Mouse (Mus musculus) neutrophil, adult 5-6 weeks (primary cell): Measurements from ENCODE around the gene Unc5a. TPM values are rescaled to one million over a fixed set of nuclear protein-coding genes. Genes with fewer than 3 reads are reported as not detected.

Experiments
- ATAC-seq: fragments of 151-379, 151-347 bp; 2 replicates; pipeline ENCODE4 v1.8.0; 2017; ENCODE audit warnings: mild to moderate bottlenecking, moderate TSS enrichment; ENCODE audit not compliant: insufficient number of reproducible peaks, poor library complexity, low FRiP score, severe bottlenecking; ENCODE audit errors: extremely low read depth
- total RNA-seq: library from RNA; stranded (forward); fragments of 200-1000 nt; gene quantifications from 2 replicates; pipeline ENCODE4 v1.2.3, GENCODE M21; 2017

Unc5a gene
- total RNA-seq, 1 experiment from 2014 or later: not detected

DNA sequence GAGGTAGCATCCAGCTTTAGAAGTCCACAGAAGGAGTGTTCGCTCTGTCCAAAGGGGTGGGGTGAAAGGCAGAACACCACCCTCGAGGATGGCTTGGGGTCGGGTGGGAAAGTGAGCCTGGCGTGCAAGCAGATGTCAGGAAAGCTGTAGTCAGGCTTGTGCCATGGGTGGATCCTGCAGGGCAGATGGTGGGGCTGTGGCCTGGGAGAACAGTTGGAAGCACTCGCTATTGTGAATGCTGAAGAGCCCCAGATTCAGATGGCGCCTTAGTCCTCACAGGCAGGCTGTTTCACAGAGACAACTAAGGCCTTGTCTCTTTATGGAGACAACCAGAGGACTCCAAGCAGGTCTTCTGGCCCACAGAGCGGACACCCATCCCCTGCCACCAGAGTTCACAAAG lies 43.0 kb downstream of the Unc5a start:
- no peak for ATAC-seq

DNA sequence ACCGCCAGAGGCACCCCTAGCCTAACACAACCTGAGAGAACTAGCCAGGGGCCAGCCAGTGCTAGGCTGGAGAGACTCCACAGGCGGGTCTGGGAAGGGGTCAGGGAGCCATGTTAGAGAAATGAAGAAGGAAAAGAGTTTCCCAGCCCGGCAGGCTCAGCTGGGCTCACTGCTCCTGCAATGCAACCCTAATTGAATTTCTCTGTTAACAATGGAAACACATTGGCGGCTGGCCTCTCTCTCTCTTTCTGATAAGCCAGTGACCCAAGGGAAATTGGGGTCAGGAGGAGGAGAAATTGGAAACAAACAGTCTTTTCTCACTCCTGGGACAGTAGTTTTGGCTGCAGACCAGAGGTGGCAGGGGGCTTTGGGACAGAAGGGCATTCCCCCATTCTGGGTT lies 45.4 kb downstream of the Unc5a start:
- no peak for ATAC-seq

DNA sequence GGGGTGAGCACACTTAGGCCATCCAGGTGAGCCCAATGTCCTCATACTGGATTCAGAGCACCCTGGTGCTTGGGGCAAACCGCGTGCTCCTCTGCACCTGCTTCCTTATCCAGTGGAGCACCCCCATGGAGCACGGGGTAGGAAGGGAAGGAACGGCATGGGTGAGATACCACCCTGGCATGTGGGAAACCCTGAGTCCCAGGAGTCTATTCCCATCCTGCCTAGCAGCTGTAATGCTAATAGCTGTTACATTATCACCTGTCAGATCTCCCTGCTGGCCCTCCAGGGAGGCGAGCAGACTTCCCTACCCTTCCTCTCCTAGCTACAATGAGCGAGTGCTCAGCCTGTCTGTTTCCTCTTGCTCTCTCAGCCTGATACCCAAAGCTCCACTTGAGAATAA lies 46.0 kb downstream of the Unc5a start:
- ATAC-seq: no peak

DNA sequence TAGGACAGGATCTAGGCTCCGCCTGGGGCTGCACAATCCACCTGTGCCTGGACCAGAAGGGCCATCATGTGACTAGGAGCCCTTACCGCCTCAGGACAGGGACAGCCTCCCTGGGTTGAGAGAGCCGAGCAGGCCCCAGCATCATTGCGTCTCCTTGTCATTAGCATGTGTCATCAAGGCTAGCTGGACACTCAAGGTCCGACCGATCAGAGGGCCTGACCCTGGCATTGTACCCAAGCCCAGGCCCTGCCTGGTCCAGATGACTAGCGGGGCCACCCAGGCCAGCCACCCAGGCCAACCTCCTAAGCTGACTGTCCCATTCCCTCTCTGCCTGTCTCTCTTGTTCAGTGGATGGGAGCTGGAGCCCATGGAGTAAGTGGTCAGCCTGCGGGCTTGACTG lies 48.4 kb downstream of the Unc5a start:
- no peak for ATAC-seq

DNA sequence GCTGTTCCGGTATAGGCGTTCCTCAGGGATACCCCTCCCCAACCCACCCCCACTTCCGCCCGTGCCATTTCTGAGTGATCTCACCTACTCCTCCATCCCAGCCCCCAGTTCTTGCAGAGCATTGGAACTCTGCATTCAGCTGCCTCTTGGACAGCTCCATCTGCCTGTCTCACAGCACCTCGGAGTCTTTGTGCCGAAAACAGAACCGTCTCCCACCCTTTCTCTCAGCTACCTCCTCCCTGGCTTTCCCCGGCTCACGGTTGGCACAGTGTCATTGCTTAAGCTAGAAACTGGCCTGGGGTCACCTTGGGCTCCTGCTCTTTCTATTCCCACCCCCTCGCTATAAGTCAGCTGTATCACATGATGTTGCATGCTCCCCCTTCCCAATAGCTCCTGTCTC lies 51.2 kb downstream of the Unc5a start:
- ATAC-seq: no peak

DNA sequence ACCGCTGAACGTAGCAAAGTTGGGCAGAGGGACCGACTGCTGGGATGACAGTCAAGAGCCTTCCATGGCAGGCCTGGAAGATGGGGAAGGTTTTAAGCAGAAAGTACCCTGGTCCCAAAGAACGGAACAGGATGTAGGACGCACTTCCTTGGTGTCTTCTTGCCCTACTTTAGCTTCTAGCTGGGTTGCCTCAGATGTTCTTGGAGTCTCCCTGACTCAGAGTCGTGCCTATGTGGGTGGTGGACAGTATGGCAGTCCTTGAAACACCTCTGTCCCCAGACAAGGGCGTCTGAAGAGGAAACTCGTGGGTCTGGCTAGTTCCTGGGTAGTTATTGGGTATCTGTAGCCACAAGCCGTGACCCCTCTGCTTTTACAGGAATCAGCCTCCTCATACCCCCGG lies 52.9 kb downstream of the Unc5a start:
- ATAC-seq: no peak

DNA sequence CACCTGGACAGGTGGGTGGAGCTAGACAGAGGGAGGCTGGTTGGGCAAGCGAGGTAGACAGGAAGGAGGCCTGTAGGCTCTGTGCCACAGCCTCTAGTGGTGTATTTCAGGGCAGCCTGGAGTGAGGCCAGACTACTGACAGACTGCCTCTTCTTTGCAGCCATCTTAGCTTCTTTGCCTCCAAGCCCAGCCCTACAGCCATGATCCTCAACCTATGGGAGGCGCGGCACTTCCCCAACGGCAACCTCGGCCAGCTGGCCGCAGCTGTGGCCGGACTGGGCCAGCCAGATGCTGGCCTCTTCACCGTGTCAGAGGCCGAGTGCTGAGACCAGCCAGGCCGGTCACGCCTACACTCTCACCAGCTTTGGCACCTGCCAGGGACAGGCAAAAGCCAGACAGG lies 55.4 kb downstream of the Unc5a start:
- ATAC-seq: no peak; the same call in 1 of the 2 replicates

DNA sequence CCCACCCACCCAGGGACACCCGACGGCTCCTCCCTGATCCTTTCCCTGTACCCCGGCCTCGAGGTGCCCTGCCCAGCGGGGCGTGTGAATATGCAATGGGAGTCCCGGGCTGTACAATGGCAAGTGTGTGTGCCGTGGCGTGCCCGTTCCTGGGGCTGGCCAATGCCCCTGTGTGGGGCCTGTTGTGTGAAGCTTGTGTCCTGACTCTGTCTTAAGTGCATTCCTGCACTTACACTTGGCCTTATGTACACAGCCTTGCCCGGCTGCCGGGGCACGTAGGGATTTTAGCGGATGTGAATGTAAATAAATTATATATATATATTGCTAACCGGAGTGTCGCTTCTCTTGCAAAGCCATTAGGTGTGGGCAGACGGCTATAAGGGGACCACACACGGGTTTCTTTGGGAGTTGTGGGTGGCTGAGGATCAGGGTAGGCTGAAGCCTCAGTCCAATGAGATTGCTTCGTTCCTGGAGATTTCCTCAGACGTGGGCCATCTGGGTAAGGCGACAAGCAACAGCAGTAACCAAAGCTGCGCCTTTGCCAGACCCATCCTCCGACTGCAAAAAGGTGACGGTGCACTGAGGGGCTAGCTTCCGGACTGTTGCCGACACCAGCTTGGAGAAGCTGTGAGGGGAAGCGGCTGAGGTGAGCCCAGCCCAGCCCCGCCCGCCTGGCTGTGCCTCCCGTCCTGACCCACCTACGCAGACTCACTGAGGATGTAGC lies 56.6 kb downstream of the Unc5a start:
- ATAC-seq: no peak

DNA sequence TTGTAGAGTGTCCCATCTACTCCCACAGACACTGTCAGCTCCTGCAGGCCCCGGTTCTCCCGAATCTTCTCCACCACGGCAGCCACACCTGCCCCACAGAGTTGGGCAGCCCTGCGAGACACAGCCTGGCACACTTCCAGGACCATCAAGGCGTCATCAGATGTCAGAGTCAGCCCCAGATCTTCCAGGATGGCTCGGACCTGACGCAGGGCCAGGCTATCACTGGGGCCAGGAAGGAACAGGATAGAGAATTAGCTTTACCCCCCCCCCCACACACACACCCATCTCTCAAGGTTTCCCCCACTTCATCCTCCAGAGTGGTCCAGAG lies 57.2 kb downstream of the Unc5a start:
- ATAC-seq: no peak

DNA sequence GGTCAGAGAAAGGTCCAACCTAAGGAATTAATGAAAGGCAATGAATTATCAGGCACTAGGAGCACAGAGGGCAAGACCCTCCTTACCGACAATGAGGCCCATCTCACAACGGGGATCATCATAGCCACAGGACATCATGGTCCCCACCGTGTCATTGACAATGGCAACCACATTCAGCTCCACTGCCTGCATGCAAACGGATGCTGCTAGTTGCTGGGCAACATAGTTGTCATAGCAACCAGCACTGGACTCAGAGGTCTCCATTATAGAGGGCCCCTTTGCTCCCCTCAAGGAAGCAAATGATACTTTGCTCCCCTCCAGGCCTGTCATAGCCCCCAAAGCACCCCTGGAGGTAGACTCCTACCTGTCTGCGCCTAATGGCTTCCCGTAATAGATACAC lies 59.4 kb downstream of the Unc5a start:
- no peak for ATAC-seq

DNA sequence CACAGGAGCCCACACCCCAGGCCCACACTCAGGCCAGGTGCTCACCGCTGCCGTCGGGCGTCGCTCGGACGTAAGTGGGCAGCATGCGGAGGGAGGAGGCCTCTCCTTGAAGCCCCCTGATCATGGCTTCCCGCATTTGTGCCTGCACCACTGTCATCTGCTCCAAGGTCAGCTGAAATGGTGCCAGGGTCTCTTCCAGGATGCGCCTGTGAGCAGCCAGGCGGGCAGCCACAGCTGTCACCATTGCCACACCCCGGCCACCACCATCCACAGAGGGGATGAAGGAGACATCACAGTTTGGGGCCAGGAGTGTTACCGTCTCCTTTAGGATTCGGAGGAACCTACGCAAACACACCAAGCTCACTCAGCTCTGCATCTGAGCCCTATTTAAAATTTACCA lies 61.9 kb downstream of the Unc5a start:
- ATAC-seq: no peak

DNA sequence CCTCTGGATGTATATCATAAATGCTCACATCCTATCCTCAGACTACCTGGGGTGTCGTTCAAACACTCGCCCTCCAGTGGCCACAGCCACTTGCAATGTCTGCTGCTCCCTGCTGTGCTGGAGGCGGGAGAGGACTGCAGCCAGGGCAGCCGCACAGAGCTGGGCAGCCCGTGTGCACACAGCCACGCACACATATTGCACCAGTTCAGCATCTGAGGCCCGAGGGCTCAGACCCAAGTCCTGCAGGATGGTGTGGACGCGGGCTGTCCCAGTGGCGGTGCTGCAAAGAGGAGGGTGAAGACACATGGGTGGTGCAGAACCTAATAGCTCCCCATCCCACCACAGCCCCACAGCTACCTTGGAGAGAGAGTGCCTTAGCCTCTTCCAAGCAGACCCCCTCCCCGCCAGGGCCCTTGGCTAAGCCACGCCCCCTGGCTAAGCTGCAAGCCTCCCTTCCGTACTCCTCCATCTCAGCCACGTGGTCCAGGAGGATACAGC lies 62.8 kb downstream of the Unc5a start:
- ATAC-seq: no peak

DNA sequence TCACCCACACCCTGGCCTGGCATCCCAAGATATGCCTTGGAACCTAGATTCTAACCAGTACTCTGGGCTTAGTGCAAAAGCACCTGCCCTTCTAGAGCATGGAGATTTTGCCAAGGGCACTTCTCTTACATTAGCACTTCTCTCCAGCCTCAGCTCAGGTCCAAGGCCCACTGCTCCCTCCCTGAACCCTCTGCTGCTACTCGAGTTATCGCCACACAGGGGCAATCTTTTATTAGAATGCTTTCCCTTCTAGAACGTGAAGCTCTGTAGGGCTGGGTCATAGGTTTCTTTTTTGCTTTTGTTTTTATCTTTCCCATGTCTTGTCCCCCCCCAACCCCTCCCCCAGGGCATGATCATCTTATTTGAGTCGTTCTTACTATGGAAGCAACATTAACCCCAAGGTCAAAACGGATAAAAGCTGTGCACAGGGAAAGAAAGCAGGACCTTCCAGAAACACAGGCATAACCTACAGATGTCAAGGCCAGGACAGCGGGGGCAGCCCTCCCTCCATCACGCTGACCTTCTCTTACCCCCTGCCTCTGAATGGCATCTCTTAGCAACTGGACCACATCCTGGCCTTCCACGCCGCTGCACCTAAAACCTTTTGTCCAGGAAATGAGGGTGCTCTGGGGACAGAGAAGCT lies 64.6 kb downstream of the Unc5a start:
- no peak for ATAC-seq

DNA sequence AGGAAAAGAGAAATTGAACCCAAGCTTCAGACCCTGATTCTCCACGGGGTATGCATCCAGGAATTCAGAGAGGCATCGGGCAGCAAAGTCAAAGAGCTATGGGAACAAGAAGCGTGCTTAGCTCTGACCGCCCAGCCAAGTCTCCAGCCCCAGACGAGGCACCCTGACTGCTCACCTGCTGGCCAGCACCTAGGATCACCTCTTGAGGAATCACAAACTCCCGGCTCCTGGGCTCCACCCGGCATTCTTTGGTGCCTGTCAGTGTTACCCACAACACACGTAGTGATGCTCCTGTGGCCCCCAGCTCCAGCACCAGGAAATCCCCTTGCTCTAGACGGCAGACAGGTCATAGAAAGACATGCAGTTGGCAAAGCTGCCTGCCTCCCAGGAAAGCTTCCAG lies 65.2 kb downstream of the Unc5a start:
- ATAC-seq: no peak

DNA sequence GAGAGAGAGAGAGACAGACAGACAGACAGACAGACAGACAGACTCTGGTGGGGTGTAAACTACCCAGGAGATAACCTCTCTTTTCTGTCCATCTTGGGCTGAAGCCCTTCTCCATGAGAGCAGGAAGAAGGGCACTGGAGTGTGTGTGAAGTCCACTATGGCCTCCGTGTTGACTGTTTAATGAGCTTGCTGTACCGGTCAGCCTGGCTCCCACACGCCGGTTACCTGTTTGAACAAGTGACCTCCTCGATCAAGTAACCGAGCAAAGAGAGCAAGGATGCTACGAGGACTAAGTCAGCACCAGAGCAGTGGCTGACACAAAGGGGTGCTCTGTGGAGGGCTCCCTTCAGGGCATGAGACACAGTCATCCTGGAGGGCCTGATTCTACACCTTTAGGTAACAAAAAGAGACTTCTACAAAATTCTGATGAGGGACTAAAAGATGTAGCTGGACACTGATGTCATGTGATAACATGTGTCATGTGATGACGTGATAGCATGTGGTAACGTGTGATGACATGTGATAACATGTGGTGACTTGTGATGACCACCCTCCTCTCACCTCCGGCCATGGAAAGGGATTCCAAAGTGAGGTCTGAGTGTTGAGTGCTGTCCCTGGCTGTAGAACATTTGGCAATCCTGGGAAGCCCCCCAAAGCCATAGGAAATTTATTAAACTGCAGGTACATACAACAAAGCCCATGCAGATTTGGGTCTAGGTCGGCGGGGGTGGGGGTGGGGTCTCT lies 68.1 kb downstream of the Unc5a start:
- no peak for ATAC-seq

DNA sequence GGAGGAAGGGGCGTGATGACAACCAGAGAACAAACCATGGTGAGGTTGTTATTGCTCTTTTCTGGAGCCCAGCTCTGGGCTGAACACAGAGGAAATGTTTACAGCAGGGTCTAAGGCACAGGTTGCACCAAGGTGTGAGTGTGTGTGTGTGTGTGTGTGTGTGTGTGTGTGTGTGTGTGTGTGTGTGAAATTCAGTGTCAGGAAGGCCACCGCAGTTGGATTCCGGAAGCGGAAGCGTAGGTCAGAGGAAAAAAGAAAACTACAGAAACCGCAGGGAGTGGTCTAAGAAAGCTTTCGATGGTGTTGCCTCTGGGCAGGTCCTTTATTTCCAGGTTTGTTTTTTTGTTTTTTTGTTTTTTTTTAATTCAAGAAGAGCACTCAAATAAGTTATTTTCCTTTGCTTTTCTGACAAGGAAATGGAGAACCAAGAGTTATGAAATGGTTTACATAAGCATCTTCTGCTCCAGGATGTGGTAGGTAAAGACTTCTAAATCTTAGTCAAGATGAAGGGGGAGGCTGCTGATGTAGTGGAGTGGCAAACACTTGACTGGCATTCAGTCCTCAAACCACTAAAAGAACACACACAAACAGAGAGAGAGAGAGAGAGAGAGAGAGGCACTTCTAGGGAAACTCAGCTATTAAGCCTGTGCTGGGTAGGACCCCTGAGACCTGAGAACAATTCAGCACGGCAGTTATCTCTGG lies 68.8 kb downstream of the Unc5a start:
- no peak for ATAC-seq

DNA sequence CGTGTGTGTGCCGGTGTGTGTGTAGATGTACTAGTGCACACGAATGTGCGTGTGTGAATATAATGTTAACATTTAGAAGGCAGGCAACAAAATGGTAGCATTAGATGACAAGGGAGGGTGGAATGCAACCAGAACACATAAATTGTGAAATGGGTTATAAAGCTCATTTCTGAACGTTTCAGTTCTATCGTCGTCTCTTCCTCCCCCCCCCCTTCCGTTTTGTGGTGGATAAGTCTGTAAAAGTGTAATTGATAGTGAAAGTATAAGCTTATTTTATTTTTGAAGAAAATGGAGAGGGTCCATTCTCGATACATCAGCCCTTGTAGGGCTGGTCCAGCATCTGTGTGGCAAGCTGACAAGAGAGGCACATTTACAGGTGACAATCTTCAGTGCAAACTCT lies 69.5 kb downstream of the Unc5a start:
- no peak for ATAC-seq

DNA sequence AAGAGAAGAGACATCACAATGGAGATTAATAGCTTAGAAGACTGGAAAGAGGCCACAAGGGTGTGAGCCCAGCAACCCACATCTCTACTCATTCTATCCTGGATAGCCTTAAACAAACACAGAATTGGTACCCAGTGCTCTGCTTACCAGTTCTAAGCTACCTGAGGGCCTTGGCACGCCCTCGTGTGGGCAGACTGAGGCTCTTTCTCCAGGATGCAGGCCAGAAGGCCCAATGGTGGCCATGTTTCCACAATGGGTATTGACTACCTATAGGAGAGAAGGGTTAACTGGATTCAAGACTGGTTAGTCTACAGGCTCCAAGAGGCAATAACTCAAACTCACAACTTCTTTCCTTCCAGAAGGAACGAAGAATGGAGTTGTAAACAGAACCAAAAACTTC lies 70.0 kb downstream of the Unc5a start:
- ATAC-seq: 0 out of 2 replicates have a peak, but pooled peaks have one; percentile 11

DNA sequence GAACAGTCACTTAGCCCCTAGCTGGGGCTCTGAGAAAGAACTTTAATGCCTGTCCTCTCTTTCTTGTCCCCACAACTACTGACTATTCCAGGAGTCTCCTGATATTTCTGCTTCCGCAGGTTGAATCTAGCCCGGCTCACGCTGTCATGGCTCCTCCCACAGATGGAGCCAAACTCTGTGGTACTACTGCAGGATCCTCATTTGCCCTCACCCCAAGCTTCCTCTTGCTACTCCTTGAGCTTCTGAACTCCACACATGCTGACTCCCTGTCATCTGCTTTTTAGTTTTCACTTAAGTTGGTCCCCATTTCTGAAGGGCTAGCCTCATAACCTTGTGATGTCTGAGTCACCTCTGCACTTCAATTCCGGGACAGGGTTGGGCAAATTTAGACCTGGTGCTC lies 70.8 kb downstream of the Unc5a start:
- ATAC-seq: peak; percentile 16; the same call in 1 of the 2 replicates
